Mouse (Mus musculus): ENCODE measurements around the gene Gm17027.
"Not testable (repeated sequence)": the region's sequence is repeated elsewhere in the genome, so short reads cannot be mapped to it uniquely, and the experiment has no call there.

Gm17027 gene

GRCm38 (mm10) chr14:42162522-42162921 lies at the start of gene Gm17027:
Gene Gm17027 (minus strand): TSS chr14:42162622.
- DNase-seq (ENCODE audit: low read depth, low spot score): not testable (repeated sequence)

GRCm38 (mm10) chr14:42190691-42191090 lies 28.3 kb upstream of the Gm17027 start, which contains the start of gene Gm3573:
Gene Gm3573 (minus strand): TSS chr14:42190791.
- not testable (repeated sequence) for DNase-seq (ENCODE audit: low read depth, low spot score)

GRCm38 (mm10) chr14:42183936-42184335 lies 21.5 kb upstream of the Gm17027 start:
- DNase-seq (ENCODE audit: low read depth, low spot score): not testable (repeated sequence)

- DNase-seq (ENCODE audit: low read depth, low spot score): not testable (repeated sequence)
These were observed 27.9 kb downstream of the Gm17027 start for GRCm38 (mm10) chr14:42134571-42134970.

- DNase-seq (ENCODE audit: low read depth, low spot score): not testable (repeated sequence)
These were observed 28.6 kb downstream of the Gm17027 start for GRCm38 (mm10) chr14:42133806-42134205.

GRCm38 (mm10) chr14:42117269-42117668 lies 45.2 kb downstream of the Gm17027 start, which contains the start of gene Gm7951:
Gene Gm7951 (minus strand): TSS chr14:42117369.
- DNase-seq (ENCODE audit: low read depth, low spot score): not testable (repeated sequence)

All from brain, adult 2 months (tissue).